Mouse (Mus musculus): Measurements from ENCODE around the gene Tcap.

DNA sequence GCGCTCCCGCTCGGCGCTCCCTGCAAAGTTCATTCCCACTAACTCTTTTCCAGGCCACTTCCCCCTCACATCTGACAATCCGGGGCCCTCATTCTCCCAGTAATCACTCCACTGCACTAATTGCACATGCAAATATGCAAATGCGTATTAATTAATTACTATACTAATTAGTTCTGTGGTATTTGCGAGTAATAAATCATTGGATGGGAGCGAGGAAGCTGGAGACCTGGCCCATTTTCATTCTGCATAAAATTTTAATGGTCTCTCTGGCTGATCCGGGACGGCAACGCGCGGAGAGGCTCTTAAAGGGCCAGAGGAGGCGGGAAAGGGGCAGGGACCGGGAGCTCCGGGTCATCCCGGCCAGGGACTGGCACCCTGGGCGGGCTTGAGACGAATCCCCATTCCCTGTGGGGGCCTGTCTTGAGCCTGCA lies 44.5 kb upstream of the Tcap start:
- TF ChIP-seq CTCF (IDR thresholded peaks at IDR 0.05; ENCODE audit: low read depth, low read length) (no peak), POLR2A (IDR thresholded peaks at IDR 0.05; ENCODE audit: insufficient read depth, low read length) (no peak)

Data from ES-Bruce4 (cell line).